Mouse (Mus musculus): ENCODE results near the gene Emsy. TPM values are rescaled to one million over a fixed set of nuclear protein-coding genes. Genes with fewer than 3 reads are reported as not detected.

Emsy gene
- polyA plus RNA-seq, 1 experiment from 2014 or later, result 41.9 TPM

DNA sequence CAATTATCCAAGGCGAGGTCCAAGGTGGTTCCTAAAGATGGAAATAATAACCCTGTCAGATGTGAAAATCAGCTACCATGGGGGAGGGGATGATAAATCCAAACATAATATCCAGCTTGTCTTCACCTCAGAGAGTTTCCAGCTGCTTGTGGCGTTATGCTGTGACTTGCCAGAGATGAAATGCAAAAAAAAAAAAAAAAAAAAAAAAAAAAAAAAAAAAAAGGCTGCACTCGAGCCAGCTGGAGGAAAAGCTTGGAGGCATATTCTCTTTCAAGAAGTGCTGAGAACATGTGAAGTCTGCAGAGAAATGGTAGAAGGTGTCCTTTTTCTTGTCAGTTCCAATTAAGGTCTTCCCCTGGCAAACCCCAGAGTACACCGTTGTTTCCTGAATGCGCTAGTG is 8.6 kb upstream of the Emsy start:
- no peak overlapping the region for H3K9ac ChIP-seq
- 50% methylated on average over 5 of the region's 5 CpGs for WGBS

DNA sequence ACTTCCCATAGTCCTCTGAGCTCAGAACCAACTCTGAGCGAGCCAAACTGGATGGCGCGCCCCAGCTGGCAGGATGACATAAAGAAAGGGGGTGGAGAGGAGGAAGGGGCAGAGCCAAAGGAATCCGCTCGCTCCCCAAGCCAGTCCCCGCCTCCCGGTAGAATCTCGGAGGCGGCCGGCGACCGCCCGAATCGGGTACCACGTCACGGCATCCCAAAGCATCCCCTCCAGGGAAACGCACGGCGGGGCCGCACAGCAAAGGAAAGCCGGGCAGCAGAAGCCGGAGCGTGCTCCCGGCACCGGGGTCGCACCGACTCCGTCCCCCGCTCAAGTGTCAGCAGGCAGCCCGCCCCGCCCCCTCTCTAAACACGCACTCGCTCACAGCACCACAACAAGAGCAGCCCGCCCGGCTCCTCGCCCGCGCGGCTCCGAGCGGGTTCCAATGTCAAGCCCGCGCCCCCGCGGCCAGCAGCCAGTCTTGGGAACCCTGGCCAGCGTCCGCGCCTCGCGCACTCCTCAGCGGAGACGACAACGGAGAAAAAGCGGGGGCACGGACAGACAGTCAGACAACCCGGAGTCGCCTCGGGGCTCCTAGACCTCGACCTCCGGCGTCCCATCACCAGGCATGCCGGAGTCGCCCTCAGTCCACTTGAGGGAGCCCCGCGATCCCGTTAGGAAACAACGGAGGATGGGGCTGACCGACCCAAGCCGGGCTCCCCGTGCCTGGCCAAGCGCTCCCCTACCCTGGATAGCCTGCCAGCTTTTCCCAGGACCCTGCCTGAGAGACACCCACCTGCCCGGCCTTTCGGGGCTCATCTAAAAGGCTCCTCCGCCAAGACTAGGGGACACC is 677 bp downstream of the Emsy start:
- H3K27ac ChIP-seq, result peak overlapping the region; percentile 98
- H3K9ac ChIP-seq, result peak overlapping the region; percentile 90
- WGBS, result under 1% methylated on average over 74 of the region's 74 CpGs
- H3K4me3 ChIP-seq, result peak overlapping the region; percentile 94
- H3K9me3 ChIP-seq (replicated peaks), result no peaks in the 10 kb centered on the region
- no peaks in the 10 kb centered on the region for H3K27me3 ChIP-seq
- peak overlapping the region; percentile 80 for H3K4me2 ChIP-seq (replicated peaks)
- peaks cover 26% of the 10 kb centered on the region for H3K4me1 ChIP-seq
- peaks cover 21% of the 10 kb centered on the region for H3K36me3 ChIP-seq
- peak; percentile 85 for ATAC-seq (ENCODE audit: low FRiP score)

More for the DNA sequence above, 8.6 kb upstream of the Emsy start:
- Histone ChIP-seq H3K36me3 (no peaks in the 10 kb centered on the region), H3K9me3 (replicated peaks) (no peaks in the 10 kb centered on the region), H3K27ac (no peak overlapping the region), H3K4me1 (peaks cover 3% of the 10 kb centered on the region; the same call in 1 of the 2 replicates), H3K4me3 (no peak overlapping the region), H3K4me2 (replicated peaks) (no peak overlapping the region), H3K27me3 (no peaks in the 10 kb centered on the region)
- no peak for ATAC-seq (ENCODE audit: low FRiP score)

GRCm38 (mm10) chr7:98651651-98652050 is 4.9 kb downstream of the Emsy start:
- Histone ChIP-seq H3K27me3 (no peaks in the 10 kb centered on the region), H3K36me3 (peaks cover 34% of the 10 kb centered on the region), H3K4me2 (replicated peaks) (no peak overlapping the region), H3K4me3 (no peak overlapping the region), H3K9ac (no peak overlapping the region), H3K4me1 (peaks cover 15% of the 10 kb centered on the region), H3K27ac (no peak overlapping the region), H3K9me3 (replicated peaks) (no peaks in the 10 kb centered on the region)
- ATAC-seq (ENCODE audit: low FRiP score), result no peak
- WGBS, result 100% methylated on average over 2 of the region's 2 CpGs

GRCm38 (mm10) chr7:98644238-98644637 is 12.3 kb downstream of the Emsy start:
- Histone ChIP-seq H3K9ac (no peak overlapping the region), H3K27ac (no peak overlapping the region), H3K4me3 (no peak overlapping the region), H3K4me1 (no peaks in the 10 kb centered on the region), H3K27me3 (no peaks in the 10 kb centered on the region), H3K9me3 (replicated peaks) (no peaks in the 10 kb centered on the region), H3K4me2 (replicated peaks) (no peak overlapping the region), H3K36me3 (peaks cover 33% of the 10 kb centered on the region)
- no peak for ATAC-seq (ENCODE audit: low FRiP score)
- WGBS, result 11% methylated on average over 1 of the region's 1 CpGs

DNA sequence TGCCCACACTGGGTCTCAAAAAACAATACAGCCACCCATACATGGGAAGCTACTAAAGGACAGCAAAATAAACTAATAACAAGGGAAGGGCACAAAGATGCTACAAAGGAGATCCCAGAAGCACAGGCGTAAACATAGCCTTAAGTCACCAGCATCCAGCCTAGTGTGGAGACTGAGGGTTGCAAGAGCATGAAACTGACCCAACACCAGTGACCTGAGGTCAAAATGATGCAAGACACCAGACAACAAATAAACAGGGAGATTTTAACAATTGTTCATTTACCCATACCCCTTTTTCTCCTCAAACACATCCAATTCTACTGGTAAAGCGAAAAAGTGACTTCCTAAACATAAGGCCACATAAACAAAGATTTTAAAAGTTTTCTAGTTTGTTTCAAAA is 20.0 kb downstream of the Emsy start:
- no peaks in the 10 kb centered on the region for H3K27me3 ChIP-seq
- no peaks in the 10 kb centered on the region for H3K4me1 ChIP-seq
- ATAC-seq (ENCODE audit: low FRiP score), result no peak
- no peak overlapping the region for H3K4me2 ChIP-seq (replicated peaks)
- WGBS, result 91% methylated on average over 2 of the region's 2 CpGs
- no peak overlapping the region for H3K4me3 ChIP-seq
- no peak overlapping the region for H3K27ac ChIP-seq
- no peak overlapping the region for H3K9ac ChIP-seq
- peaks cover 30% of the 10 kb centered on the region for H3K36me3 ChIP-seq
- H3K9me3 ChIP-seq (replicated peaks), result no peaks in the 10 kb centered on the region

- Histone ChIP-seq H3K4me1 (no peaks in the 10 kb centered on the region), H3K4me3 (no peak overlapping the region), H3K27me3 (no peaks in the 10 kb centered on the region), H3K36me3 (peaks cover 30% of the 10 kb centered on the region), H3K9ac (no peak overlapping the region), H3K9me3 (replicated peaks) (no peaks in the 10 kb centered on the region), H3K27ac (no peak overlapping the region), H3K4me2 (replicated peaks) (no peak overlapping the region)
- no peak for ATAC-seq (ENCODE audit: low FRiP score)
- 77% methylated on average over 3 of the region's 3 CpGs for whole genome bisulfite sequencing
Measured at GRCm38 (mm10) chr7:98633032-98633431, 23.6 kb downstream of the Emsy start.

DNA sequence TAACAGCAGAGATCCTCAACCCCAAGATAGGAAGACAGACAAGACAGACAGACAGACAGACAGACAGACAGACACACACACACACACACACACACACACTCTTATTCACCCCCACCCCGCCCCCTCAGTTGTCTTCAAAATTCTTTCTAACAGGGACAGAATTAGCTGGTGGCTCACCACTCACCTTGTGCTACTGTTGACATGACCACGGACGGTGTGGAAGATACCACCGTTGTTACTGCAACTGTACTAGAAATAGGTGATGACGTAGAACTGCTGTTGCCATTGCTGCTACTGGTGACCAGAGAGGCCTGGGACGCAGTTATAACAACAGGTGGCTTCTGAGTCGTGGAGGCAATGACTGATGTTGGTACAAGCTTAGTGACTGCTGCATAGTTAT is 26.6 kb downstream of the Emsy start:
- Histone ChIP-seq H3K9me3 (replicated peaks) (no peaks in the 10 kb centered on the region), H3K9ac (no peak overlapping the region), H3K4me3 (no peak overlapping the region), H3K4me2 (replicated peaks) (no peak overlapping the region), H3K36me3 (peaks cover 32% of the 10 kb centered on the region), H3K27me3 (no peaks in the 10 kb centered on the region), H3K27ac (no peak overlapping the region), H3K4me1 (no peaks in the 10 kb centered on the region)
- no peak for ATAC-seq (ENCODE audit: low FRiP score)
- WGBS, result 92% methylated on average over 7 of the region's 7 CpGs

DNA sequence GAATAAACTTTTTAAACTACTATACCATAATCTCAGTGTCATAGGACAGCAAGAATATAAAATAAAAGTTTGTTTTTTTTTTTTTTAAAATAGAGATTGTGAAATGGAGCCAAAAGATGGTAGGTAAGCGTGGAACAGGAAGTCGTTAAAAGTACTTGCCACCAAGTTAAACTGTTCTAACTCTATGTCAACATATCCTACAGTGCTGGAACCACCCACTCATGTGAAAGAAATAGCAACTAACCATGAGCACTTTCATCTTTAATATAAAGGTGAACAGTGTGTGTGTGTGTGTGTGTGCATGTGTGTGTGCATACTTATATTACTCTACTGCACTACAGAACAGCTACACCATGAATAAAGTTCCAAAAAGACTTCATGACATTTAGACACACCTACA is 38.8 kb downstream of the Emsy start:
- no peak overlapping the region for H3K9ac ChIP-seq
- H3K4me2 ChIP-seq (replicated peaks), result no peak overlapping the region
- H3K9me3 ChIP-seq (replicated peaks), result no peaks in the 10 kb centered on the region
- no peak overlapping the region for H3K4me3 ChIP-seq
- H3K4me1 ChIP-seq, result no peaks in the 10 kb centered on the region
- H3K36me3 ChIP-seq, result peaks cover 37% of the 10 kb centered on the region
- H3K27me3 ChIP-seq, result no peaks in the 10 kb centered on the region
- ATAC-seq (ENCODE audit: low FRiP score), result no peak
- WGBS, result 98% methylated on average over 2 of the region's 2 CpGs
- H3K27ac ChIP-seq, result no peak overlapping the region

DNA sequence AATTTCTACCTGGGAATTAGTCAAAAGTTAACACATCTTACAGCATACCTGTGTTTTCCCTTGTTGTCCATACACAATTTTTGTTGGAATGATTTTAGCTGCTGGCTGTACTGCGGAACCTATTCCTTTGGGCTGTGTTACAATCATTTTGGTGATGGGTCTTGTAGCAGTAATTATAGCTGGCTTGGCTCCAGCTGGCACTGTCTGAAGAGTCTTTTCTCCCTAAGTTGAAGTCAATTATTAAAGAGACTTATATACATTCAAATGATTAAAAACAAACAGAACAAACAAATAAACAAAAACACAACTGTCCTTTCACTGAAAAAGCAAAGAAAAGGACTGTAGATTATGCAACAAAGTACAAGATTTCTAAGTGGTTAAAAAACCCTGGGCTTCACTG is 43.6 kb downstream of the Emsy start:
- H3K4me2 ChIP-seq (replicated peaks), result no peak overlapping the region
- no peak for ATAC-seq (ENCODE audit: low FRiP score)
- H3K4me3 ChIP-seq, result no peak overlapping the region
- WGBS, result 100% methylated on average over 1 of the region's 1 CpGs
- no peaks in the 10 kb centered on the region for H3K27me3 ChIP-seq
- peaks cover 37% of the 10 kb centered on the region for H3K36me3 ChIP-seq
- no peaks in the 10 kb centered on the region for H3K9me3 ChIP-seq (replicated peaks)
- H3K4me1 ChIP-seq, result no peaks in the 10 kb centered on the region
- no peak overlapping the region for H3K27ac ChIP-seq
- H3K9ac ChIP-seq, result no peak overlapping the region

- Histone ChIP-seq H3K4me3 (no peak overlapping the region), H3K36me3 (peaks cover 8% of the 10 kb centered on the region; the same call in 1 of the 2 replicates), H3K4me2 (replicated peaks) (no peak overlapping the region), H3K9ac (no peak overlapping the region), H3K9me3 (replicated peaks) (no peaks in the 10 kb centered on the region), H3K27me3 (no peaks in the 10 kb centered on the region), H3K27ac (no peak overlapping the region), H3K4me1 (no peaks in the 10 kb centered on the region)
- no peak for ATAC-seq (ENCODE audit: low FRiP score)
Measured at GRCm38 (mm10) chr7:98608520-98608919, 48.1 kb downstream of the Emsy start.

- Histone ChIP-seq H3K27me3 (no peaks in the 10 kb centered on the region), H3K27ac (no peak overlapping the region), H3K9ac (no peak overlapping the region), H3K4me3 (no peak overlapping the region), H3K9me3 (replicated peaks) (no peaks in the 10 kb centered on the region), H3K4me1 (no peaks in the 10 kb centered on the region), H3K4me2 (replicated peaks) (no peak overlapping the region), H3K36me3 (peaks cover 8% of the 10 kb centered on the region; the same call in 1 of the 2 replicates)
- WGBS, result 86% methylated on average over 4 of the region's 4 CpGs
- no peak for ATAC-seq (ENCODE audit: low FRiP score)
Measured at GRCm38 (mm10) chr7:98607158-98607557, 49.4 kb downstream of the Emsy start.

GRCm38 (mm10) chr7:98601715-98602114 is 54.9 kb downstream of the Emsy start:
- ATAC-seq (ENCODE audit: low FRiP score), result no peak
- WGBS, result 91% methylated on average over 4 of the region's 4 CpGs

DNA sequence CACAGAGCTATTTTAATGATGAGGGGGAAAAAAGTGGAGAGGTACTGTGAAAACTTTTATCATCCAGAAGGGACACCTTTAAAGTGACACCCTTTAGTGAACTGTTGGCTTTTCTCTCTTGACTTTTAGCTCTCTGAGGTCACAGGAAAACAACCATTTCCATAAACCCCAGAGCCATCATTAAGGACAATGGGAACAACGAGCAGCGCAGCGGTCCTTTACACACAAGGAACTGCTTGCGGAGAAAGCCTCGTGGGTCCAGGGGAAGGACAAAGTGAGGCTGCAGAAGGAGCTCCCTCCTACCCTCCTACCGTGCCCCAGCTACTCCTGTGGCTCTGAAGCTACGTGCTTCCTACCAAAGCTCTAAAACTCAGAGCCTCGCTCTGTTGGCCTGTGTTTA is 59.2 kb downstream of the Emsy start:
- Histone ChIP-seq H3K36me3 (peaks cover 60% of the 10 kb centered on the region), H3K4me2 (replicated peaks) (no peak overlapping the region), H3K9me3 (replicated peaks) (no peaks in the 10 kb centered on the region), H3K27ac (no peak overlapping the region), H3K9ac (no peak overlapping the region), H3K4me1 (no peaks in the 10 kb centered on the region), H3K4me3 (no peak overlapping the region), H3K27me3 (no peaks in the 10 kb centered on the region)
- ATAC-seq (ENCODE audit: low FRiP score), result no peak
- 84% methylated on average over 8 of the region's 8 CpGs for WGBS

More at GRCm38 (mm10) chr7:98601715-98602114, 54.9 kb downstream of the Emsy start:
- Histone ChIP-seq H3K9me3 (replicated peaks) (no peaks in the 10 kb centered on the region), H3K4me3 (no peak overlapping the region), H3K27me3 (no peaks in the 10 kb centered on the region), H3K36me3 (peaks cover 26% of the 10 kb centered on the region), H3K27ac (no peak overlapping the region), H3K9ac (no peak overlapping the region), H3K4me2 (replicated peaks) (no peak overlapping the region), H3K4me1 (no peaks in the 10 kb centered on the region)
